Mouse (Mus musculus) gastrocnemius, adult 2 months (tissue): Measurements from ENCODE around the gene Tnni3k. TPM values are rescaled to one million over a fixed set of nuclear protein-coding genes. Genes with fewer than 3 reads are reported as not detected.

Experiments used
- DNase-seq: peaks from one replicate; pipeline ENCODE4 v3.0.0; 2022
- H3K27ac ChIP-seq: fragments of 200-600 bp; 2 replicates; pipeline ENCODE4 v1.8.1; 2022; ENCODE audit warnings: mild to moderate bottlenecking
- H3K4me3 ChIP-seq: fragments of 200-600 bp; 2 replicates; pipeline ENCODE4 v1.8.1; 2022; ENCODE audit warnings: mild to moderate bottlenecking, moderate library complexity
- CTCF ChIP-seq: fragments of 200-600 bp; IDR thresholded peaks from 2 replicates; pipeline ENCODE4 v1.8.1; 2022; ENCODE audit warnings: antibody characterized with exemption, mild to moderate bottlenecking, moderate library complexity
- intact Hi-C: fragments of 180-260 bp; cut with DNase I; formaldehyde crosslinking; loops from one replicate; pipeline ENCODE4 v1.15.1; 2025
- total RNA-seq, 2 experiments: library from RNA; stranded (reverse); gene quantifications; 2 replicates each; pipeline ENCODE4 v1.2.3; 2021

Gene Tnni3k
- total RNA-seq, 2 experiments from 2014 or later, result not detected

DNA sequence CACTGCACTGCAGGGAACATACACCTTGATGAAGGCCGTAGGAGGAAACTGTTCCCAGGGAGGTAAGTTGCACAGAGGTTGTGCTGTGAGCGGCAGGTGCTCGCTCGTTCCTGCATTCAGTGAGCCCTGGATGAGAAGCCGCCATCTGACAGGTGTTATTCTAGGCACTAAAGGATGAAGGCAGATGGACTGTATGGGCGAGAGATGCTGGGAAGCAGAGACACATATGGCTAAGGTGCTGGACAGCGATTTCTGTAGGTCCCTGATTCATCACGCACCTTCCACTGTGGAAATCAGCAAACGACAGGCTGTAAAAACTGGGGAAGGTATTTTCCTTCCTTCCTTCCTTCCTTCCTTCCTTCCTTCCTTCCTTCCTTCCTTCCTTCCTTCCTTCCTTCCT lies 243.4 kb downstream of the Tnni3k start:
- TF ChIP-seq CTCF, result no peak

DNA sequence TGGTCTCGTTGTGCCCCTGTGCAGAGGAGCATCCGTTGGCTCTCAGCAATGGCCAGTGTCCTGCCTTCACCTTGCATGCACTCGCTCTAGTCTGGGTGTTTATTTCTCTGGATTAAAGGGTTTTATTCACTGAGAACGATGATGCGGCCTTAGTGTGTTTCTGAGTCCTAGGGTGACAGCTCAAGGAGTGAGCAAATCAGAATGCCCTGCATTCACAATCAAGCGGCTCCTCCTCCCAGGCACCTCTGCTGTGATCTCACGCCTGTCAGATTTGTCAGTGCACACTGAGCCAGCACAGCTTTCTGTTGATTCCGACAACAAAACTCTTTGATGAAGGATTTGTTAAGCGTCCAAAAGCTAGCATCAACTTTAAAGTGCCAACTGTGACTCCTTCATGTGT lies 243.9 kb downstream of the Tnni3k start:
- H3K4me3 ChIP-seq, result no peak overlapping the region
- intact Hi-C loops, result no loop called here
- no peak for DNase-seq
- TF ChIP-seq CTCF, result no peak
- H3K27ac ChIP-seq, result no peak overlapping the region

More for the DNA sequence above, 243.4 kb downstream of the Tnni3k start:
- no peak overlapping the region for H3K27ac ChIP-seq
- intact Hi-C loops, result no loop called here
- DNase-seq, result no peak
- H3K4me3 ChIP-seq, result no peak overlapping the region

- Histone ChIP-seq H3K4me3 (no peak overlapping the region), H3K27ac (no peak overlapping the region)
- TF ChIP-seq CTCF, result no peak
- intact Hi-C loops, result no loop called here
- DNase-seq, result no peak
Observed at GRCm38 (mm10) chr3:154810273-154810870, 244.8 kb downstream of the Tnni3k start.

- intact Hi-C loops, result no loop called here
- Histone ChIP-seq H3K4me3 (no peak overlapping the region), H3K27ac (no peak overlapping the region)
- DNase-seq, result no peak
- TF ChIP-seq CTCF, result no peak
Observed at GRCm38 (mm10) chr3:154806626-154807025, 248.6 kb downstream of the Tnni3k start.

DNA sequence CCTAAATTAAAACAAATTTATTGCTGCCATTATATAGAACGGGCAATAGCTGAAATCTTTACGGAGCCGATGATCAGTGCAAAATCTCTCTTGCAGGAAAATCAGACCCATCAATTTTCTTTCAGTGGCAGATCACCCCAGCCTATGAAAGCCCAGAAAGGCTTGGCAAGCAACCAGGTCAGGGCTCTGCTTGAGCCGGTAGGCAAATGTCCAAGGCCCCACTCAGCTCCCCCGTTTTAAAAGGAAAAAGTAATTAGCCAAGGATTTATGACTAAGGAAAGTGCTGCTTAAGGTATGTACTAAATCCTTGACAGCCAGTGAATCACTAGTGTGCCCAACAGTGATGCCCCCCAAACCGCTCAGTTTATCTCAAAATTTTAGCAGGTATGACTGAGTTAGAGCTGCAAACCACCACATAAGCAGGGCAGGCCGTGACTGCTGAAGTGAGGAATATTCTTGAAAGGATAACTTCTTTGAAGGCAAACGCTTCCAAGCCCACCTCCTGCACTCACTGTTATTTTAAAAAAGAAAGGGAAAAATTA lies 254.2 kb downstream of the Tnni3k start:
- no peak overlapping the region for H3K4me3 ChIP-seq
- intact Hi-C loops, result no loop called here
- H3K27ac ChIP-seq, result no peak overlapping the region
- DNase-seq, result no peak
- no peak for TF ChIP-seq CTCF

DNA sequence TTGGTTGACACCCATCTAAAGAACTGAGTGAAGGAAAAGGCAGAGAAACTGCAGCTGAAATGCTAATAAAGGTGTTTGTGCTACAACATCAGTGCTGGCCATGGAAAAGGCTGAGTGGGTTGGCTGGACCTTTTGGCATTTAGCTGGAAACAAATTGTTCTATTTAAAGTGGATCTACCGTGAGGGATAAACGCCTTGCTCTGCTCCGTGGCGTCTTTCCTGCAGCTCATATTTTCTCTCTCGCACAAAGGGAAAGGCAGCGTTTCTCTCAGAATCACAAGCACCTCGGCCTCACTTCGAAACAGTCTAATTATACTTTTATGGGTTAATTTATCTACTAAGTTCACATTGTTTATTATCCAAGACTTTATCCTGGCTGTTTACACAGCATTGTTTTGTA lies 254.8 kb downstream of the Tnni3k start:
- intact Hi-C loops, result no loop called here
- Histone ChIP-seq H3K27ac (no peak overlapping the region), H3K4me3 (no peak overlapping the region)
- TF ChIP-seq CTCF, result no peak
- no peak for DNase-seq

DNA sequence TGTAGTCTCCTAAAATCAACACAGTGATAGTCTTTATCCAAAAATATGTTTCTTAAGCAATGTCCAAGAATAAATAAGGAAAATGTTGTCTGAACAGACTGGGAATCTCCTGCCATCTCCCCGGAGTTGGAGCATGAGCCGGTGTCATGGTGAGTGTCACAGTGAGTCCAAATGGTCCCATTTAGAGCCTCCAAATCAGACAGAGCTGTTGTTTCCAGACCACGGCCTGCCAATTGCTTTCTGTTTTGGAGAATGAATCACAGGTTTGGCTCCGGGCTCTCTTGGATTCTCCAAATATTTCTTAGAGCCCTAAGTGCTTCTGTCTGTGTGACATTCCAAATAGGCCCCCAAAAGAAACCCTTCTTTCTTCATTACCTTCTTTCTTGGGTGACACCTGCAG lies 256.4 kb downstream of the Tnni3k start:
- intact Hi-C loops, result no loop called here
- TF ChIP-seq CTCF, result no peak
- H3K4me3 ChIP-seq, result no peak overlapping the region
- no peak for DNase-seq
- no peak overlapping the region for H3K27ac ChIP-seq

- intact Hi-C loops, result no loop called here
- peak; percentile 23 for DNase-seq
- TF ChIP-seq CTCF, result no peak
- no peak overlapping the region for H3K27ac ChIP-seq
- H3K4me3 ChIP-seq, result no peak overlapping the region
Observed at GRCm38 (mm10) chr3:154793571-154793970, 261.6 kb downstream of the Tnni3k start.

DNA sequence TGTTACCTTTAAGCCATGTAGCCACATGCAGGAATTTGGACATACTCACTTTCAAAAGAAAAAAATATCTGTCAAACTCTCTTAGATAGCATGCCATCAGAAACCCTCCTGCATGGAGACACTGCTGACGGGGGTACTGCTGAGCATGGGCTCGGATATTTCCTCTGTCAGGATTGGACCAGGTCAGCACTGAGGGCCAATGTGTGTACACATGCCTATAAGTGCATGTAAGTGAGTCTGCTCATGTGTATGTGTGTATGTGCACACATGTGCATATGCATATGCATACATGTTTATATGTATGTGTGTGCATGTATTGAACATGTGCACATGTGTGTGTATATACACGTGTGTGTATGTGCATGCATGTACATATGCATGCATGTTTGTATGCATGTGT lies 267.6 kb downstream of the Tnni3k start:
- H3K4me3 ChIP-seq, result no peak overlapping the region
- DNase-seq, result no peak
- intact Hi-C loops, result no loop called here

DNA sequence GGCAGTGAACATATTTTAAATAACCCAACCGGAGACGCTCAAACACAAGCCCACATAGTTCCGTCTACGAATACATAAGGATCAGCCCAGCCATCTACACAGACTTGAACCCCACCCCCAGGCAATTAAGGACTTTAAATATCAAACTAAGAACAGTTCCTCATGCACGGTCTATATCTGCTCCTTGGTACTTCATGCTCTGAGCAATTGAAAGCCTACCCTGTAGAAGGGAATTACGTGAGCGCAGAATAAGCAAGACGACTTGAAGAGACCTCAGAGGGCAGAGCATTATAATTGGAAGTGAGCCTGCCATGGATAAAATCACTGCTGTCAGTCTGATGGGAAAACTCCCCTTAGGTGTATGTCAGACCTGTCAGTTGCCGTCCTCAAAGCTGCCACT lies 268.9 kb downstream of the Tnni3k start:
- TF ChIP-seq CTCF, result no peak
- H3K4me3 ChIP-seq, result no peak overlapping the region
- intact Hi-C loops, result no loop called here
- no peak for DNase-seq
- no peak overlapping the region for H3K27ac ChIP-seq

More for the DNA sequence above, 267.6 kb downstream of the Tnni3k start:
- no peak for TF ChIP-seq CTCF
- no peak overlapping the region for H3K27ac ChIP-seq

DNA sequence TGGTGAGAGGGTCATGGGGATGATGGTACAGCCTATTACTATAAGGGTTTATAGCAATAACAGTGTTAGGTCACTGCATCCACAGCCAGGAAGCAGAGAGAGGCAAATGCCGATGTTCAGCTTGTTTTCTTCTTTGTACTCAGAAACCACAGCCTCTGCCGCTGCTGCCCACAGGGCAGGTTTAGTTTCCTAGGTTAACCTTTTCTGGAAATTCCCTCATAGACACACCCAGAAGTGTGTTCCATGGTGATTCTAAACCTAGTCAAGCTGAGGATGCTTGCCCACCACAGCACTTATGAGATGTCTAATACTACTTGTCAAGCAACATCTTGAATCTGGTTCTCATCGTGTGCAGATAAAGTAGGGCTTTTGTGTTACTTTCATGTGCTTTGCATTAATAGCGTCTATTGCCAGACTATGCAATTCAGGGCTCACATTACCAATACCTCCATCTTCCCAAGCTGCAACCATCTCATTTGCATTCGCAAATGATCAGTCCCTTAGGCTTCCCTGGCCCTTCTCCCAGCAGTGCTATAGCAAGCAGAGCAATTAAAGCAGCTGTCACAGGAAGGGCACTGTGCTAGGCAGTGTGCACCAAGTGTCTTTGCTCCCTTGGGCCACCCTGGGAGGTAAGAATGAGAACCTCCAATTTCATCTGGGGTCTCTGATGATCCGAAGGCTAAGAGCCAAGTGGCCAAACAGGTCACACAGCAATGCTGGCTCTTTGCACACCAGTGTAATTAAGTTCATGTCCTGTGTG lies 276.2 kb downstream of the Tnni3k start:
- intact Hi-C loops, result no loop called here
- Histone ChIP-seq H3K4me3 (no peak overlapping the region), H3K27ac (no peak overlapping the region)
- no peak for DNase-seq
- TF ChIP-seq CTCF, result no peak

- Histone ChIP-seq H3K27ac (no peak overlapping the region), H3K4me3 (no peak overlapping the region)
- no peak for TF ChIP-seq CTCF
- intact Hi-C loops, result no loop called here
- DNase-seq, result no peak
Observed at GRCm38 (mm10) chr3:154771651-154772050, 283.6 kb downstream of the Tnni3k start.

DNA sequence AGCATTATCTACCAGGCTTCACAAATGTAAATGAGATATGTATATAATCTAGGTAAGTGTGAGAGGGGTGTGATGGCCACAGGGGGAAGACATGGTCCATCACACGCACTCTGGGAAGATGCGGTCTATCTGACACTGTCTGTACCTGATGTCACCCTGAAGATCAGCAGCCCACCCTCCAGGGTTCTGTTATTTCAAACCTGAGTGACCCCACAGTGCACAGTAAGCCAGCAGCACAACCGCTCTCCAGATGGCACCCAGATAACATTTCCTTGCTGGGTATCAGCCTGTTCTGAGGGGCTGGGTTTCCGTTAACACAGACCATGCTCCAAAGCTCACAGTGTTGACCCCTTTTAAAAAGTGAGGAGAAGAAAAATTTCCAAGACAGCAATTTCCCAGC lies 288.9 kb downstream of the Tnni3k start:
- no peak overlapping the region for H3K4me3 ChIP-seq
- intact Hi-C loops, result no loop called here
- TF ChIP-seq CTCF, result no peak
- no peak overlapping the region for H3K27ac ChIP-seq
- no peak for DNase-seq

DNA sequence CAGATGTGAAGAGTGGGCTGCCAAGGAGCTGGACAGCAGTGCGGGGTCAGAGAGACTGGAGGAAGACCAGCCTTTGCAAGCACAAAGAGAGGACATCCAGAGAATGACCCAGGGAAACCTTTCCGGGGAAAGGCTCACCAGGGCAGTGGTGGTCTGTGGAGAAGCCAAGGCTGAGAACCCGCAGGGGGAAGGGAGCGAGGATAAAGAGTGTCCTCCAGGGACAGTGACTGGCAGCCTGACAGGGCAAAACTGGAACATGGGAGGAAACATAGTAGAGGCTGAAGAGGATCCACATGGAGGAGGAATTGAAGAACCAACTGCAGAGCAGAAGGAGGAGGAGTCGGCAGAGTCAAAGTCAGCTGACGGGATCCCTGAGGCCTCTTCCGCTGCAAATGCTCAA lies 291.1 kb downstream of the Tnni3k start:
- DNase-seq, result no peak
- intact Hi-C loops, result no loop called here
- Histone ChIP-seq H3K27ac (no peak overlapping the region), H3K4me3 (no peak overlapping the region)
- TF ChIP-seq CTCF, result no peak
